ENCODE assay signal across 20 mouse cellular contexts in the genomic region with DNA sequence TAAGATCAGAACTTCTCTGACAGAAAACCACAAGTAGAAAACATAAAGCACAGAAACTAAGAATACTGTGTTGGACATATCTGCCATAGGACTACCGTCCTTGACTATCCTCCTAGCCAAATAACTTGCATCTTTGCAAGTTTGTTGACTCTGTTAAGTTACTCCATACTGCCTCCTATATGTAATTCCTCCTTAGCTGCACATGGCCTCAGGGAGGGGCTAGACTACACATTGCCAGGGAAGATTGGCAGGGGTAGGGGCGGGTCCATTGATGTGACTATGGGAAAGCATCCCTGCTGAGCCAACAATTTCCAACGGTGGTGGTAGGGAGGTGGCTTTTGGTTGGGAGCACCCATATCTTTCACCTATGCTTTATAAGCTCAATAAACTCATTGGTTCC. TPM values are rescaled to one million over a fixed set of nuclear protein-coding genes. Genes with fewer than 3 reads are reported as not detected.
A peak's percentile ranks its signal among the peaks of the same experiment; 100 is the strongest.
DNase-seq lines count a peak whose midpoint lies in the region; ATAC-seq and TF ChIP-seq lines count a peak whose summit lies in the region.
"Had no signal": no experiment of that assay in that cellular context is flagged by ENCODE, and none has a peak within 500 bp of the region (broad histone marks: within the 10 kb centered on the region; RNA-seq: fewer than 3 reads in every experiment).

No protein-coding gene starts in this region.

- no peaks in the 10 kb centered on the region for H3K4me1 ChIP-seq in hindbrain, postnatal 0 days (ENCODE audit: insufficient read depth, low read length)
- peaks cover 14% of the 10 kb centered on the region for H3K4me1 ChIP-seq in hindbrain, embryonic 13.5 days (replicated peaks)
- H3K4me1 ChIP-seq in lung, postnatal 0 days (ENCODE audit: insufficient read depth, low read depth, low read length), result peaks cover 8% of the 10 kb centered on the region; the same call in 1 of the 2 replicates
- peaks cover 5% of the 10 kb centered on the region; the same call in 1 of the 2 replicates for H3K4me1 ChIP-seq in lung, adult 2 months (ENCODE audit: control insufficient read depth, insufficient read depth, low read length)
- no peaks in the 10 kb centered on the region for H3K4me1 ChIP-seq in MEL (ENCODE audit: control insufficient read depth in 1 of 2, insufficient read depth in 2 of 2, low read length in 2 of 2)

- peaks cover 9% of the 10 kb centered on the region for H3K27me3 ChIP-seq in hindbrain, postnatal 0 days (ENCODE audit: insufficient read depth, low read length)
- H3K27me3 ChIP-seq in hindbrain, embryonic 13.5 days, result peaks cover 50% of the 10 kb centered on the region
- H3K27me3 ChIP-seq in lung, postnatal 0 days (replicated peaks; ENCODE audit: insufficient read depth, low read length), result peaks cover 26% of the 10 kb centered on the region
- H3K27me3 ChIP-seq in MEL (ENCODE audit: control insufficient read depth in 1 of 2, insufficient read depth in 2 of 2, low read length in 2 of 2), result no peaks in the 10 kb centered on the region

- no peak overlapping the region for H3K9ac ChIP-seq in hindbrain, postnatal 0 days (replicated peaks; ENCODE audit: low read length)
- H3K9ac ChIP-seq in hindbrain, embryonic 13.5 days, result no peak overlapping the region
- no peak overlapping the region for H3K9ac ChIP-seq in lung, postnatal 0 days (replicated peaks; ENCODE audit: low read depth)
- no peak overlapping the region for H3K9ac ChIP-seq in MEL (ENCODE audit: control insufficient read depth, low read depth, low read length, poor library complexity, severe bottlenecking)
- H3K9ac ChIP-seq: forebrain, embryonic 13.5 days; heart, embryonic 13.5 days; liver, embryonic 15.5 days; midbrain, embryonic 12.5 days had no signal

- TF ChIP-seq EP300 in lung, postnatal 0 days (IDR thresholded peaks at IDR 0.05), result no peak
- TF ChIP-seq EP300 in MEL (IDR thresholded peaks at IDR 0.05; ENCODE audit: low read depth in 1 of 2, low read length in 2 of 2), result no peak

- no peak overlapping the region for H3K4me3 ChIP-seq in hindbrain, postnatal 0 days (ENCODE audit: low read length)
- no peak overlapping the region for H3K4me3 ChIP-seq in hindbrain, embryonic 13.5 days
- H3K4me3 ChIP-seq in lung, postnatal 0 days (ENCODE audit: low read depth, low read length), result no peak overlapping the region
- no peak overlapping the region for H3K4me3 ChIP-seq in lung, adult 2 months (replicated peaks; ENCODE audit: extremely low read depth, low read depth, low read length)
- no peak overlapping the region for H3K4me3 ChIP-seq in MEL (ENCODE audit: control insufficient read depth in 1 of 2, insufficient read depth in 1 of 2, low read depth in 2 of 2, low read length in 2 of 2)
- H3K4me3 ChIP-seq: forebrain, embryonic 13.5 days; heart, embryonic 13.5 days; liver, embryonic 15.5 days; midbrain, embryonic 12.5 days had no signal

- 31% methylated on average over 3 of the region's 3 CpGs for WGBS in hindbrain, postnatal 0 days
- WGBS in hindbrain, embryonic 13.5 days, result 27% methylated on average over 3 of the region's 3 CpGs
- WGBS in lung, postnatal 0 days, result 32% methylated on average over 3 of the region's 3 CpGs
- 32% methylated on average over 3 of the region's 3 CpGs for WGBS in lung, adult 2 months

- TF ChIP-seq POLR2A in lung, adult 2 months (IDR thresholded peaks at IDR 0.05; ENCODE audit: borderline replicate concordance, extremely low read depth, low read depth, low read length), result no peak
- TF ChIP-seq POLR2A in MEL (IDR thresholded peaks at IDR 0.05; ENCODE audit: control insufficient read depth in 1 of 2, insufficient read depth in 1 of 2, low read depth in 1 of 2, low read length in 2 of 2, poor library complexity in 1 of 2), result no peak

- no peaks in the 10 kb centered on the region for H3K9me3 ChIP-seq in hindbrain, postnatal 0 days (ENCODE audit: low read length)
- no peaks in the 10 kb centered on the region for H3K9me3 ChIP-seq in hindbrain, embryonic 13.5 days
- H3K9me3 ChIP-seq in lung, postnatal 0 days (ENCODE audit: low read length), result no peaks in the 10 kb centered on the region
- no peaks in the 10 kb centered on the region for H3K9me3 ChIP-seq in MEL (replicated peaks; ENCODE audit: insufficient read depth, low read length)
- H3K9me3 ChIP-seq: heart, embryonic 13.5 days; liver, embryonic 15.5 days; midbrain, embryonic 12.5 days had no signal

- DNase-seq in hindbrain, postnatal 0 days (ENCODE audit: low spot score), result peak; percentile 42
- DNase-seq in lung, postnatal 0 days (ENCODE audit: low spot score), result no peak
- DNase-seq in lung, adult 2 months, result no peak
- DNase-seq in MEL (ENCODE audit: low read depth, low spot score), result peak; percentile 36
- DNase-seq in urinary bladder, adult 18-20 months (ENCODE audit: low spot score in 2 of 2), result no peak
- DNase-seq in kidney, adult 9 months, result no peak
- DNase-seq: adrenal gland, postnatal 36 days; cerebellum, adult 8-10 months; heart, postnatal 4 days; lung, postnatal 4 days; thymus, adult 18-20 months had no signal

- no peaks in the 10 kb centered on the region for H3K79me2 ChIP-seq in MEL (ENCODE audit: control insufficient read depth, insufficient read depth, low read length, poor library complexity)

- no peaks in the 10 kb centered on the region for H3K36me3 ChIP-seq in hindbrain, postnatal 0 days (ENCODE audit: insufficient read depth, low read length)
- peaks cover 3% of the 10 kb centered on the region; the same call in 1 of the 2 replicates for H3K36me3 ChIP-seq in hindbrain, embryonic 13.5 days
- no peaks in the 10 kb centered on the region for H3K36me3 ChIP-seq in lung, postnatal 0 days (ENCODE audit: insufficient read depth, low read length)
- no peaks in the 10 kb centered on the region for H3K36me3 ChIP-seq in MEL (ENCODE audit: control insufficient read depth in 1 of 2, insufficient read depth in 2 of 2, low read length in 2 of 2)
- H3K36me3 ChIP-seq: heart, embryonic 13.5 days; liver, embryonic 15.5 days; midbrain, embryonic 12.5 days had no signal

- no peak overlapping the region for H3K4me2 ChIP-seq in hindbrain, postnatal 0 days (ENCODE audit: low read depth, low read length)
- H3K4me2 ChIP-seq in hindbrain, embryonic 13.5 days, result no peak overlapping the region
- H3K4me2 ChIP-seq in lung, postnatal 0 days (replicated peaks; ENCODE audit: low read depth, low read length), result no peak overlapping the region
- H3K4me2 ChIP-seq: forebrain, embryonic 13.5 days; heart, embryonic 13.5 days; liver, embryonic 15.5 days; midbrain, embryonic 12.5 days had no signal

- peak; percentile 43 for TF ChIP-seq CTCF in hindbrain, postnatal 0 days (IDR thresholded peaks at IDR 0.05; ENCODE audit: low read depth)
- TF ChIP-seq CTCF in lung, postnatal 0 days (IDR thresholded peaks at IDR 0.05), result peak; percentile 26
- TF ChIP-seq CTCF in lung, adult 2 months (IDR thresholded peaks at IDR 0.05; ENCODE audit: insufficient read depth, low read length), result no peak
- TF ChIP-seq CTCF in MEL (IDR thresholded peaks at IDR 0.05 in 2 of 3, conservative IDR thresholded peaks at IDR 0.05 in 1 of 3; ENCODE audit: control insufficient read depth in 1 of 3, insufficient read depth in 1 of 3, low read depth in 2 of 3, low read length in 3 of 3, poor library complexity in 1 of 3, severe bottlenecking in 1 of 3), result peak in 1 of 3 experiments; percentile 50; a peak in 2 of 6 replicates

- no peak overlapping the region for H3K27ac ChIP-seq in hindbrain, postnatal 0 days
- no peak overlapping the region for H3K27ac ChIP-seq in hindbrain, embryonic 13.5 days
- H3K27ac ChIP-seq in lung, postnatal 0 days (ENCODE audit: low read length), result no peak overlapping the region
- H3K27ac ChIP-seq in MEL (ENCODE audit: control insufficient read depth, low read depth, low read length), result no peak overlapping the region
- H3K27ac ChIP-seq: forebrain, embryonic 13.5 days; heart, embryonic 13.5 days; liver, embryonic 15.5 days; midbrain, embryonic 12.5 days had no signal

- TF ChIP-seq RAD21 in MEL (IDR thresholded peaks at IDR 0.05; ENCODE audit: low read depth, low read length), result peak; percentile 11

- no peak for ATAC-seq in hindbrain, postnatal 0 days
- no peak for ATAC-seq in hindbrain, embryonic 13.5 days (ENCODE audit: low FRiP score)
- ATAC-seq in lung, postnatal 0 days, result no peak
- ATAC-seq in megakaryocyte progenitor cell, adult 5-6 weeks (replicated peaks; ENCODE audit: poor library complexity), result peak; percentile 69
- ATAC-seq: activated CD4-positive, CD25-positive, alpha-beta regulatory T cell, adult 4 months; forebrain, embryonic 13.5 days had no signal

RNA-seq across cellular contexts. Expression of a gene that starts 5.4 kb away (rescaled TPM):
- total RNA-seq in hindbrain, postnatal 0 days (2014; rRNA removed), result 93.4 and 97.0 TPM in 2 replicates
- polyA plus RNA-seq in hindbrain, postnatal 0 days (2015; fragmentation: Nextera tagmentation; extraction: Ambion mirVana), result 3.8 and 4.5 TPM in 2 replicates
- 0.78 and 1.4 TPM in 2 replicates for polyA plus RNA-seq in hindbrain, embryonic 13.5 days (2015; fragmentation: Nextera tagmentation; extraction: Ambion mirVana)
- polyA plus RNA-seq in lung, postnatal 0 days (2015; fragmentation: Nextera tagmentation; extraction: Ambion mirVana), result 0.06 and 0.07 TPM in 2 replicates
- polyA plus RNA-seq in lung, adult 2 months (2012; rRNA removed), result 1.7 and 2.3 TPM in 2 replicates
- not detected in 2 replicates for total RNA-seq in MEL (2012; rRNA removed)
- polyA plus RNA-seq in MEL (2012; ENCODE audit: insufficient read depth in 1 of 2, insufficient read length in 2 of 2, low read depth in 1 of 2, low replicate concordance in 2 of 2, missing spikeins in 1 of 2), result not detected
- not detected in 2 replicates for total RNA-seq in megakaryocyte progenitor cell, adult 5-6 weeks (2015)
- total RNA-seq in megakaryocyte progenitor cell, adult 5-6 weeks (2017), result not detected in 2 replicates
- polyA plus RNA-seq: activated CD4-positive, CD25-positive, alpha-beta regulatory T cell, adult 4 months; heart, embryonic 13.5 days; kidney, embryonic 14.5 days; limb, embryonic 11.5 days had no signal

RNA-seq across cellular contexts. Expression of a gene that starts 25.9 kb away (rescaled TPM):
- total RNA-seq in hindbrain, postnatal 0 days (2014; rRNA removed), result not detected in 2 replicates
- polyA plus RNA-seq in hindbrain, postnatal 0 days (2015; fragmentation: Nextera tagmentation; extraction: Ambion mirVana), result 0.14 and 0.26 TPM in 2 replicates
- polyA plus RNA-seq in hindbrain, embryonic 13.5 days (2015; fragmentation: Nextera tagmentation; extraction: Ambion mirVana), result 0.16 and 0.22 TPM in 2 replicates
- 0.06 TPM in 1 of 2 replicates, not detected in the other for polyA plus RNA-seq in lung, postnatal 0 days (2015; fragmentation: Nextera tagmentation; extraction: Ambion mirVana)
- not detected in 2 replicates for polyA plus RNA-seq in lung, adult 2 months (2012; rRNA removed)
- 0.12 TPM in 1 of 2 replicates, not detected in the other for total RNA-seq in MEL (2012; rRNA removed)
- under 1 TPM in 1 of 2 experiments, not detected in 1; 0.07 TPM for polyA plus RNA-seq in MEL (2012; ENCODE audit: insufficient read depth in 1 of 2, insufficient read length in 2 of 2, low read depth in 1 of 2, low replicate concordance in 2 of 2, missing spikeins in 1 of 2)
- total RNA-seq in megakaryocyte progenitor cell, adult 5-6 weeks (2015), result not detected in 2 replicates
- total RNA-seq in megakaryocyte progenitor cell, adult 5-6 weeks (2017), result not detected in 2 replicates
- total RNA-seq: adrenal gland, postnatal 36 days; heart, postnatal 4 days had no signal
- polyA plus RNA-seq: liver, embryonic 15.5 days had no signal

RNA-seq across cellular contexts. Expression of a gene that starts 49.9 kb away (rescaled TPM):
- total RNA-seq in hindbrain, postnatal 0 days (2014; rRNA removed), result 4.9 and 7.2 TPM in 2 replicates
- 2.2 and 2.5 TPM in 2 replicates for polyA plus RNA-seq in hindbrain, postnatal 0 days (2015; fragmentation: Nextera tagmentation; extraction: Ambion mirVana)
- 5.4 and 5.9 TPM in 2 replicates for polyA plus RNA-seq in hindbrain, embryonic 13.5 days (2015; fragmentation: Nextera tagmentation; extraction: Ambion mirVana)
- 4.6 and 6.4 TPM in 2 replicates for polyA plus RNA-seq in lung, postnatal 0 days (2015; fragmentation: Nextera tagmentation; extraction: Ambion mirVana)
- 9.9 and 12.4 TPM in 2 replicates for polyA plus RNA-seq in lung, adult 2 months (2012; rRNA removed)
- total RNA-seq in MEL (2012; rRNA removed), result 8.9 and 11.2 TPM in 2 replicates
- 1 to 10 TPM in 1 of 2 experiments, not detected in 1; 6.7 TPM for polyA plus RNA-seq in MEL (2012; ENCODE audit: insufficient read depth in 1 of 2, insufficient read length in 2 of 2, low read depth in 1 of 2, low replicate concordance in 2 of 2, missing spikeins in 1 of 2)
- total RNA-seq in megakaryocyte progenitor cell, adult 5-6 weeks (2015), result 4.2 and 4.8 TPM in 2 replicates
- total RNA-seq in megakaryocyte progenitor cell, adult 5-6 weeks (2017), result 6.6 and 8.4 TPM in 2 replicates

Comparison
In these comparisons a context has a peak if more than half of its experiments do, and no peak if none do; other contexts are left out.
1. DNase-seq: peak in hindbrain, postnatal 0 days (single experiment) and MEL (single experiment); none in lung, postnatal 0 days (single experiment), lung, adult 2 months (single experiment), urinary bladder, adult 18-20 months (0 of 2) and kidney, adult 9 months (single experiment).